10 mouse cellular contexts compared by ENCODE assay signal in the genomic region with DNA sequence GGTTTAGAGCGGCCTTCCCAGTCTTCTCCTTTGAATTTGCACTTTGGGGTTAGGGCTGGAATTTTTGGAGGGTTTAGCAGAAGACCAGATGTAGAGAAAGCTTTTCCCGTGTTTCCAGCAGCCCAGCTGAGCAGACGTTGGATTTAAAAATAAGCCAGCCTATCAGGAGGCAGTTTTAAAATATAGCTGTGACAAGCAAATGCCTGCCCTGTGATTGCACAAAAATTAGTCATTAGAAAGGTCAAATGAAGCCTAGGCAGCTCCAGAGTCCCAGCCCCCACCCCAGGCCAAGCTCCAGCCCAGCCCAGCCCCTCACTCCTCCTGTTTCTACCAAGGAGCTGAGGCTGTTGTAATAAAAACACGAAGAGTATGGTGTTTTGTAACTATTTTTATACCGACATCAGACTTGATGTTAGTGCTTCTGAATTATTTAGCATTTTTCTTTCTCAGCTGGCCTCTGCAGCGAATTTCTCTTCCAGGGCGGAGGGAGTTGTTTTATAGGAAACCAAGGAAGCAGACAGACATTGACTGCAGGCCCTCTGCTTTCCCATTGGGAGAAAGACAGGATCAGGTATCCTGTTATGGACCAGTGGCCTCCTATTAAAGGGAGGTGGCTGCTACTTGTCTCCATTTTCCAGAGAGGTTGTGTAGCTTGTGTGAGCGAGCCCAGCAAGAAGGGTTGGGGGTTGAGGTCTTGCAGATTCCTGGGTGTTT. TPM values are rescaled to one million over a fixed set of nuclear protein-coding genes. Genes with fewer than 3 reads are reported as not detected.
DNase-seq lines count a peak whose midpoint lies in the region; ATAC-seq and TF ChIP-seq lines count a peak whose summit lies in the region.
"Had no signal": no experiment of that assay in that cellular context is flagged by ENCODE, and none has a peak within 500 bp of the region (broad histone marks: within the 10 kb centered on the region; RNA-seq: fewer than 3 reads in every experiment).

No protein-coding gene starts in this region.

- no peaks in the 10 kb centered on the region for H3K9me3 ChIP-seq in lung, embryonic 16.5 days (ENCODE audit: control insufficient read depth, low read length)
- H3K9me3 ChIP-seq: hindbrain, embryonic 15.5 days had no signal

- no peak overlapping the region for H3K4me3 ChIP-seq in lung, embryonic 16.5 days (ENCODE audit: low read length)
- H3K4me3 ChIP-seq in lung, adult 2 months (replicated peaks; ENCODE audit: extremely low read depth, low read depth, low read length) = no peak overlapping the region
- no peak overlapping the region for H3K4me3 ChIP-seq in olfactory bulb, adult 2 months (ENCODE audit: insufficient read depth, low read depth, low read length)
- H3K4me3 ChIP-seq: hindbrain, embryonic 15.5 days had no signal

- 58% methylated on average over 8 of the region's 8 CpGs for WGBS in lung, embryonic 16.5 days
- 55% methylated on average over 8 of the region's 8 CpGs for WGBS in lung, adult 2 months
- WGBS in olfactory bulb, adult 2 months = 23% methylated on average over 8 of the region's 8 CpGs

- H3K27me3 ChIP-seq in lung, embryonic 16.5 days (ENCODE audit: control insufficient read depth, insufficient read depth, low read depth, low read length) = no peaks in the 10 kb centered on the region
- H3K27me3 ChIP-seq: hindbrain, embryonic 15.5 days had no signal

- H3K4me1 ChIP-seq in lung, embryonic 16.5 days (replicated peaks; ENCODE audit: control insufficient read depth, insufficient read depth, low read length) = peaks cover 7% of the 10 kb centered on the region
- H3K4me1 ChIP-seq in lung, adult 2 months (ENCODE audit: control insufficient read depth, insufficient read depth, low read length) = no peaks in the 10 kb centered on the region
- peaks cover 15% of the 10 kb centered on the region for H3K4me1 ChIP-seq in olfactory bulb, adult 2 months (ENCODE audit: control insufficient read depth, insufficient read depth, low read length)

- no peak overlapping the region for H3K9ac ChIP-seq in lung, embryonic 16.5 days (ENCODE audit: low read length)
- H3K9ac ChIP-seq: hindbrain, embryonic 15.5 days had no signal

- H3K36me3 ChIP-seq in lung, embryonic 16.5 days (ENCODE audit: control insufficient read depth, insufficient read depth, low read length) = no peaks in the 10 kb centered on the region
- H3K36me3 ChIP-seq: hindbrain, embryonic 15.5 days had no signal

- intact Hi-C loops in heart, postnatal 10 days (cut with DNase I) = no loop called here

- H3K27ac ChIP-seq in lung, embryonic 16.5 days (ENCODE audit: low read length) = no peak overlapping the region; the same call in 1 of the 2 replicates
- peak overlapping the region; percentile 92 for H3K27ac ChIP-seq in olfactory bulb, adult 2 months (ENCODE audit: insufficient read depth, low read depth, low read length)
- H3K27ac ChIP-seq: hindbrain, embryonic 15.5 days had no signal

- TF ChIP-seq CTCF in lung, adult 2 months (IDR thresholded peaks at IDR 0.05; ENCODE audit: insufficient read depth, low read length) = no peak
- TF ChIP-seq CTCF in olfactory bulb, adult 2 months (IDR thresholded peaks at IDR 0.05; ENCODE audit: insufficient read depth, low read depth, low read length) = no peak

- no peak overlapping the region for H3K4me2 ChIP-seq in lung, embryonic 16.5 days (ENCODE audit: low read depth, low read length)
- H3K4me2 ChIP-seq: hindbrain, embryonic 15.5 days had no signal

- peak; percentile 87 for ATAC-seq in lung, embryonic 16.5 days (ENCODE audit: low read depth)

- peak; percentile 24 to 25 for DNase-seq in heart, postnatal 10 days
- DNase-seq in heart, postnatal 4 days = no peak
- no peak for DNase-seq in lung, adult 2 months
- DNase-seq in kidney, postnatal 10 days = peak; percentile 61
- no peak for DNase-seq in layer of hippocampus, postnatal 14 days (ENCODE audit: low spot score in 2 of 2)
- DNase-seq in embryo, embryonic 9.5 days (ENCODE audit: extremely low spot score) = no peak
- DNase-seq: right cerebral cortex, adult 18-20 months had no signal

- TF ChIP-seq POLR2A in lung, adult 2 months (IDR thresholded peaks at IDR 0.05; ENCODE audit: borderline replicate concordance, extremely low read depth, low read depth, low read length) = no peak
- TF ChIP-seq POLR2A in olfactory bulb, adult 2 months (IDR thresholded peaks at IDR 0.05; ENCODE audit: insufficient read depth, low read depth, low read length) = no peak

RNA-seq across cellular contexts. Expression of a gene that starts 59.1 kb away (rescaled TPM):
- total RNA-seq in heart, postnatal 10 days (2021) = 1 to 10 TPM; 4.2 to 5.0 TPM
- total RNA-seq in heart, postnatal 4 days (2021) = 1 to 10 TPM; 8.3 to 8.7 TPM
- polyA plus RNA-seq in lung, embryonic 16.5 days (2015; fragmentation: Nextera tagmentation; extraction: Ambion mirVana) = 17.7 and 18.5 TPM in 2 replicates
- polyA plus RNA-seq in lung, adult 2 months (2012; rRNA removed) = 0.98 and 1.3 TPM in 2 replicates
- polyA plus RNA-seq in olfactory bulb, adult 2 months (2012; ENCODE audit: insufficient read depth, insufficient read length, low replicate concordance, missing spikeins) = not detected in 2 replicates
- total RNA-seq in layer of hippocampus, postnatal 14 days (2021) = 100 to 1,000 TPM; 125 to 132 TPM

Comparison
In these comparisons a context has a peak if more than half of its experiments do, and no peak if none do; other contexts are left out.
1. DNase-seq: peak in heart, postnatal 10 days (2 of 2) and kidney, postnatal 10 days (single experiment); none in heart, postnatal 4 days (single experiment), lung, adult 2 months (single experiment), layer of hippocampus, postnatal 14 days (0 of 2) and embryo, embryonic 9.5 days (single experiment).
2. RNA of a gene that starts 59.1 kb away (total RNA-seq): 125 to 132 TPM in layer of hippocampus, postnatal 14 days; 8.3 to 8.7 TPM in heart, postnatal 4 days and 4.2 to 5.0 TPM in heart, postnatal 10 days; every median in the first group is over 10 times any median in the second.